In the genomic region with DNA sequence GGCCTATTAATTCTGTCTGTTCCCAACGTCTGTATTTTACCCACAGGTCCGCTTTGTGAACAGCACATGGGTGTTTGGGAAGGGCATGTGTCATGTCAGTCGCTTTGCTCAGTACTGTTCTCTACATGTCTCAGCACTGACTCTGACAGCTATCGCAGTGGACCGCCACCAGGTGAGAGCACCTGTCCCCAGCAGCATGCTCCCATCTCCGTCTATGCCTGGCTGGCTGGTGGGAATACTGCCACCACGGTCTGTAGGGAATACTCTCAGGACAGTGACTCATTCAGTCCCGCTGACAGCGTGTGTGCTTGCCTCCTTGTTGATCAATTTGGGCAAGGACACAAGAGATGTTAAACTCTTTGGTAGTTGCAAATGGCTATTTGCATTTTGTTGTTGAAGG, we compare ENCODE assay signal across 37 mouse cellular contexts. TPM values are rescaled to one million over a fixed set of nuclear protein-coding genes. Genes with fewer than 3 reads are reported as not detected.
"Had no signal": no experiment of that assay in that cellular context is flagged by ENCODE, and none has a peak within 500 bp of the region (broad histone marks: within the 10 kb centered on the region; RNA-seq: fewer than 3 reads in every experiment).

No protein-coding gene starts in this region.

- DNase-seq: cerebellum, adult 2 months; cerebellum, adult 8-10 months; cerebellum, adult 9-10 months; cerebellum, adult 9-11 months; cerebellum, postnatal 10 days; cerebellum, postnatal 14 days; cerebellum, postnatal 25 days; cerebellum, postnatal 36 days; embryo, embryonic 11 days; forebrain, postnatal 0 days; gastrocnemius, adult 2 months; gastrocnemius, postnatal 10 days; gastrocnemius, postnatal 14 days; gastrocnemius, postnatal 25 days; gastrocnemius, postnatal 36 days; heart, adult 2 months had no signal

- H3K27ac ChIP-seq: embryonic facial prominence, embryonic 10.5 days; embryonic facial prominence, embryonic 12.5 days; embryonic facial prominence, embryonic 13.5 days; embryonic facial prominence, embryonic 15.5 days; forebrain, embryonic 10.5 days; forebrain, embryonic 12.5 days; forebrain, embryonic 13.5 days; forebrain, embryonic 15.5 days; gastrocnemius, adult 2 months; heart, adult 2 months had no signal

- H3K36me3 ChIP-seq: embryonic facial prominence, embryonic 10.5 days; embryonic facial prominence, embryonic 12.5 days; embryonic facial prominence, embryonic 13.5 days; embryonic facial prominence, embryonic 15.5 days; forebrain, embryonic 10.5 days; forebrain, embryonic 12.5 days; forebrain, embryonic 15.5 days had no signal

- H3K4me3 ChIP-seq: embryonic facial prominence, embryonic 10.5 days; embryonic facial prominence, embryonic 12.5 days; embryonic facial prominence, embryonic 13.5 days; embryonic facial prominence, embryonic 15.5 days; erythroblast, embryonic 14.5 days; forebrain, embryonic 10.5 days; forebrain, embryonic 12.5 days; forebrain, embryonic 13.5 days; forebrain, embryonic 15.5 days; gastrocnemius, adult 2 months; heart, adult 2 months had no signal

- H3K9me3 ChIP-seq: embryonic facial prominence, embryonic 10.5 days; embryonic facial prominence, embryonic 12.5 days; embryonic facial prominence, embryonic 13.5 days; embryonic facial prominence, embryonic 15.5 days; forebrain, embryonic 10.5 days; forebrain, embryonic 12.5 days; forebrain, embryonic 13.5 days; forebrain, embryonic 15.5 days had no signal

RNA-seq across cellular contexts. Expression of gene Gpr83, which starts 4.7 kb away (rescaled TPM):
- total RNA-seq: common myeloid progenitor, adult 5-6 weeks; gastrocnemius, adult 18-20 months; gastrocnemius, adult 2 months; gastrocnemius, adult 8-10 months; gastrocnemius, postnatal 14 days; gastrocnemius, postnatal 25 days; gastrocnemius, postnatal 36 days; heart, adult 2 months had no signal
- polyA plus RNA-seq: erythroblast, embryonic 14.5 days; gonadal fat pad, adult 2 months had no signal

RNA-seq across cellular contexts. Expression of gene Izumo1r, which starts 39.0 kb away (rescaled TPM):
- total RNA-seq: common myeloid progenitor, adult 5-6 weeks; forebrain, postnatal 0 days; gastrocnemius, adult 18-20 months; gastrocnemius, adult 2 months; gastrocnemius, adult 8-10 months; gastrocnemius, postnatal 10 days; gastrocnemius, postnatal 14 days; gastrocnemius, postnatal 25 days; gastrocnemius, postnatal 36 days; gastrocnemius, postnatal 4 days; granulocyte monocyte progenitor cell, adult 5-6 weeks; heart, adult 2 months; heart, adult 8-10 months had no signal
- polyA plus RNA-seq: cerebellum, adult 2 months; cortical plate, adult 2 months; erythroblast, embryonic 14.5 days; forebrain, embryonic 10.5 days; forebrain, embryonic 11.5 days; forebrain, embryonic 12.5 days; forebrain, embryonic 13.5 days; forebrain, embryonic 14.5 days; forebrain, embryonic 15.5 days; forebrain, embryonic 16.5 days; forebrain, postnatal 0 days; frontal cortex, adult 2 months had no signal
